Mouse (Mus musculus) spleen, adult 12 weeks (tissue): ENCODE data around the gene Cabin1.

Experiments used
- DNase-seq: peaks from one replicate; pipeline ENCODE4 v3.0.0; 2022; ENCODE audit warnings: low spot score

Cabin1 gene

DNA sequence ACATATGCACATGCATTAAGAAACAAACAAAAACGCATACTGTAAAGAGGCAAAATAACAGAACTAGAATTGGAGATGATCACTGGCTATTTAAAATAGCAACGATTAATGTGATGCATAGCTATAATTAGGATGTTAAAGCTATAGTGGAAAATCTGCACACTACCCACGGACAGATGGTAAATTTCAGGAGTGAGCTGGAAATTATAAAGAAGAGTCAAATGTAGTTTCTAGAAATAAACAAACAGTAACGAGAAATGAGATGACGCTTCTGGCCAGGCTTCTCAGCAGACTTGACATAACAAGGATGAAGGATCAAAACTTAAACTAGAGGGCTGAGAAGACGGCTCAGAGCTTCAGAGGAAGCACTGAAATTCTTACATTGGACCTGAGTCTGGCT lies 62.9 kb downstream of the Cabin1 start:
- DNase-seq: no peak

DNA sequence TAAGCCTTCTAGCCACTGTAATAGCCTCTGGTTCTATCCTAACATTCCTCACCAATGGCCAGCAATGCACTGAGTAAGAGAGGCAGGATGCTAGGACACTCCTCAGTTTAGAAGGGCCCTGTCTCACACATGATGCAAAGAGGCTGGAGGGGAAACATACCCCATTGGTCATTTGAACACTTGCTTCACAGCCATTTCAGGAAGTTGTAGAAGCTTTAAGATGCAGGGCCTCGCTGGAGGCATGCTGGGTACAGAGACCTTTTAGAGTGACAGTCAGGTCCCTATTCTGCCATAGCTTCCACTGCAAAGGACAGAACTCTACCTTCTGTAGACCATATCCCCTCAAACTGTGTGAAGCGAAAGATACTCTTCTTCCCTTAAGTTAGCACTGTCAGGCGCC lies 66.4 kb downstream of the Cabin1 start:
- no peak for DNase-seq

DNA sequence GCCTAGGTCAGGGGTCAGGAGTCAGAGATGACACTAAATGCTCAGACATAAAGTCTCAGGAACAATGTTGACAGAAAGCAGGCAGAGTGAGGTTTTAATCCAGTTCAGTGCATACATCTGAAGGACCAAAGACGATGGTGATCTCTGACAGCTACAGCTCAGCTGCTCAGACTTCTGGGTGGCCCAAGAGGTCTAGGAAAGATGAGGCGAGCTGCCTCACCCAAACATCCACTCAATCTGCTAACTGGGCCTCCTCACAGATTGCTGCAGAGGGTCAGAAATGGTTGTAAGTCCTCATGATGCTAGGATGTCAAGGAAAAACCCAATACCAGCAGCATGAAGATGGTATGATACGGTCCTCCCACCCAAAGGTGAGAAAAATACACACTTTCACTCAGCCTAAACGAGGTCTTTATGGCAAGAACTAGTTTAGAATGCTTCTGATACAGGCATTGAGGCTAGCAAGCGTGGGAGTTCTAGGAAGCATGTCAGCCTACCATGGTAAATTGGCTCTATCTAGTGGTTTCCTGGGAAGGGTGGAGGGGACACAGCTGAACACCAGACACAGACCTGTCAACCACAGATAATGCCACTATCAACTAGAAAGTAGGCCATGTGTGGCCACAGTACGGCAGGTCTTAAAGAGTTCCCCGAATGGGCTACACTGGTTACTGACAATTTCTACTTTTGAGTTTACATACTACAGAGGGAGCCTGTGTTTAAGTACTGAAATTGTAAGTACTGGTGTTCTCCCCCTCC lies 67.4 kb downstream of the Cabin1 start:
- peak; percentile 42 for DNase-seq

DNA sequence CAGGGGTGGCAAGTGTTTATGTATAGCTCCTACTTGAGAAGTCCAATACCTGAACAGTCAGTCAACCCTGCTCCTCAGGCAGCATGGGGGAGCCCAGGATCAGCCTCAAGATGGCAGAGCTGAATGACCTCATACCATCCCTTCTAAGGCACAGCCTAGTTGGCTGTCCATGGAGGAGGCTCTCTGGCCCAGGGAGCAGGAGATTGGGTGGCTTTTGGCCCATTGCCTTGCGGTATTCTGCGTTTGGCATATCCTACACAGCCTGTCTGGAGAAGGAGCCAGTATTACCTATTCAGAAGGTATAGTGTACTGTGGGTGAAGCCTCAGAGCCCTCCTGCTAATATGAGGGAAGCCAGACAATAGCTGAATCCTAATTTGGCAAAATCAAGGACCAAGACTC lies 68.6 kb downstream of the Cabin1 start:
- DNase-seq: no peak

DNA sequence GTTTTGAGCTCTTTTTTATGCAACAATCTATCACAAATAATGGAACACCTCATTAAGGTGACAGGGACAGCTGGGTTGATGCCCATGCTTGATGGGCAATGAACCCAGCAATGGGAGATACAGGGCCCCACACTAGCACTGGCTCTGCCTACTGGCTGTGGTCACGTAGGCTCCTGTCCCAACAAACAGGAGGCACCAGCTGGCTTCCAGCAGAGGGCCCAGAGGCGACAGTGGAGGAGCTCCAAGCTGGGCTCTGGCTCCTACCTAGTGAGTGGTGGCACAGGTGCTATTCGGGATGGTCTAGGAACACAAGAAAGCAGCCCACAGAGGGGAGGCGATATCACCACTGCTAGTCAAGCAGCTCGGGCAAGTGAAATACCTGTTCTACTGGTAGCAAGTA lies 69.1 kb downstream of the Cabin1 start:
- no peak for DNase-seq

DNA sequence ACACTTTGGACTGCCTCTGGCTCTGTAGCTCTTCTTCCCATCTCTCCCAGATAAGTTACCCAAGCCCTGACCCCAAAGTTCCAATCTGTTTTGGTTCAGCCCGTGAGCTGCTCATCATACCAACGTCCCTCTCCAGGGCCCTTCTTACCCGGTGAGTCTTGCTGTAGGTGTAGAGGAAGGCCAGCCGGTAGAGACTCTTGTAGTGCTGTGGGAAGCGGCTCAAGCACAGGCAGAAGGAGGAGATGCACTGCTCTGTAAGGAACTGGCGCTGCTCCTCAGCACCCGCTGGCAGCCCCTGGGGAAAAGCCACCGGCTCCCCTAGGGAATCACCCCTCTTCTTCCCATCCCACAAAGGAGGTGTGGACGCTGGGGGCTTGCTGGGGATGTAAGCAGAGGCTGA lies 69.6 kb downstream of the Cabin1 start:
- DNase-seq: no peak

DNA sequence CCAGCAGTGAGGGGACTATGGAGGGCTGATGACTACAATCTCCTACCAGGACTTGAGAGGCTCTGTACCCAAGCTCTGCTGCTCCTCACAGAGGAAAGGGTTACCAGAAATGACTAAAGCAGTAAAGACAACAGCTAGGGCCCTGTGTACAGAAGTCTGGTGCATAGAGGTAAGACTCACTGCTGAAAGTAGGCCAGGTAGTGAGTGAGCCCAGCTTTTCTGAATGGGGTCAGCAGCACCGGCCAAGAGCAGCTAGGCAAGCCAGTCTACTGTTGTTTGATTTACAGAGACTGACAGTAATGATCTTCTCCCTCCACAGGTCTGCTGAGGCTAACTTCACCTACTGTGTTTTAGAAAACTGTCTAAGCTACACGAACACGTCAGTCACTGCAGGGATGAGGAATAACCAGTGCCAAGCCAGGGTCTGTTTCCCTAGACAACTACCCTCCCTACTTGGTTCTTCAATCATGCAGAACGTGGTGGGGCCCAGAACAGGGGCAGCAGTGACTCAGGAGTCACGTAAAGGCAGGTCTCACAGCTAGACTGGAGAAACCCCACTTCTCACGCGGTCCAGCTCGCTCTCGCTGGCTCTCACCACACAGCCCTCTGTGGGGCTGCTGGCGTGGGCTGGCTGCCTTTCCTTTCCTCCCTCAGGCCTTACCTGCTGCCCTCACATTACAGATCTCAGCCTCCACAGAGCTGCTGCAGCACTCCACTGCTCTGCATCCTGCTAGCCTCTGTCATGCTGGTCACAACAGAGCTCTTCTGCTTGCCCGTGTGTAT lies 70.5 kb downstream of the Cabin1 start:
- DNase-seq: no peak

DNA sequence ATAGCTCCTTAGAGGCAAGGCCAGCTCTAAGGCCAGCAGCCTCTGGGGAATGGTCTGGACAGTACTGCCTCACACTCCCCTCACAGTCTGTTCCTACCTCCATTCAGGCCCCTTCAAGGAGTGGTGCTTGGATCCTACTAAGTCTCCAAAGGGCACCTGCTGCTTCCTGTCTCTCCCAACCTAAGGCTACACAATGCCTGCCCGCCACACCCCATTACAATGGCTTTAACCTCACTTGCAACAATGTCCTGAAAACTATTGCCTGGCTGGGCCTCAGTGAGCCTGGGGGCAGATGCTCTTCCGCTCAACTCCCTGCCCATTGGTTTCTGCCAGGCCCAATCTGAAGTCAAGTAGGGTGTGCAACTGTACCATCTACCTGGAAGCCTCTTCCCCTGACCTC lies 75.5 kb downstream of the Cabin1 start:
- DNase-seq: no peak

DNA sequence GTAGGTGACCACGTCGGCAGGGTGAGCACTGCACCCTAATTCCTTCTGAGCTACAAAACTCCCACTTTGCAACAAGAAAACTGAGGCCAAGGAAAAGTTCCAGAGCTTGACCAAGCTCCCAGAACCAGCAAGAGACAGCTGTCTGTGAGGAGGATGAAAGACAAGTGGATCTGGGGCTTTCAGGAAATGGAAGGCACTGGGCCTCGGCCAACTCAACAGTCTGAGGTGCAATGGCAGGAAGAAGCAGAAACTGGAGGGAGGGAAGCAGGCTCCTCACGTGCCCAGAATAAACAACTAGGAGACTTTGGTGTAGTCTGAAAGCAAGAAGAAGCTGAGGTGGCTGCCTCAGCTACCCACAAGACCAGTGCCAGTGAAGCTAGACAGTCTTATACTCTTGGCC lies 77.4 kb downstream of the Cabin1 start:
- DNase-seq: no peak

DNA sequence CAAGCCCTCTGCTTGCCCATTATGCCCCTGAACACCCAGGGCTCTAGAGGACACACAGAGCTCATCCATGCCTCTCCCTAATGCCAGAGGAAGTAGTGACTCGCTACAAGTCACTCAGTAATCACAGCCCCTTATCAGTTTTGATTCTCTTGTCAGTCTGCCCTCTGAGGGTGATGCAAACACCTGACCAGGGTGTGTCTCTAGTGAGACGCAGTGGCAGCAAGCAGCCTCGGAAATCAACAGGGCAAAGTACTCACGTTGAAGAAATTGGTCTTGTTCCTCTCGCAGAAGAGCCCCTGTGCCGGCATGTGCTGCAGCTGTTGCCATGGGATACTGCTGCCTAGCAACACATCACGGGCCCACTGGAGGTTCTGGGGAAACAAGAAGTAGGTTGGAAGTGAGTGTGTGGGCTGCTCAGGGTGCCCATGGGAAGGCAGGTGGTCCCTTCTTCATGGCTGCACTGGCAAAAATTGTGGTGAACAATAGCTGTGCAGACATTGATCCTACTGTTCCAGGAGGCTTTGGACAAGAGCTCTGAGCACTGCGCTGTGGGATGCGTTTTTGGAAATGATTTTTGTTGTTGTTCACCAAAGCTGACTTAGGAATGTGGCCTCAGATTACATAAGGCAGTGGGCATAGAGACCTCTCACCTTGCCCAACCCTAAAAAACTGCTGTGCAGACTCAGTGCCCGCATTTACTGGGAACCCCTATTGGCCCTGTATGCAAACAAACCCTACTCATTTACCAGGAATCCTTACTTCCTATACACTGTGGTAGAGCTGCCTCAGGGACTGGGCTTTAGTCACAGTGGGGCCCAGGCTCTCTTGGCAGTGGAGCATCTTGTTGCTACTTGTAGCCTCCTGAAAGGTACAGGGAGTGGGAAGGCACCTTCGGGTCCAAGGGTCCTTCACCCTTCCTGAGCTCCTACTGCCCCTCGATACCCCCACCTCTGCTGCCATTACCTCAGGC lies 79.8 kb downstream of the Cabin1 start:
- DNase-seq: no peak

DNA sequence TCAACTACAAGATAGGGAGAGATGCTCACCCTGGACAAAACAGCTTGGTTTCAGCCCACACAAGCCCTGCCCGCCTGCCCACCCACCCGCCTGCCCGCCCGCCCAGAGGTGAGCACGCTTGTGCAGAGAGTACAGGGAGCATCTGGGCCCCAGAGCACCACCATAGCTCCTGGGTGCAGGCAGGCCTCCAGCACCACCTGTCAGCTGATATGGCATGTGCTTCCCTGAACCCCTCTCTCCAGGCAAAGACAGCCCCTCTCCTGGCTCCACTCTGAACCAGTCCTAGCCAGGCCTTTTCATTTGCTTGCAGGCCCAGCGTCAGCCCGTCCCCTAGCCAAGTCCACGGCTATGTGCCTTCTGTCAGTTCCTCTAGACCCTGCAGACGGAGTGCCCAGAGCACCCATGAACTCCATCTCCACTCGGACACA lies 83.6 kb downstream of the Cabin1 start:
- no peak for DNase-seq

DNA sequence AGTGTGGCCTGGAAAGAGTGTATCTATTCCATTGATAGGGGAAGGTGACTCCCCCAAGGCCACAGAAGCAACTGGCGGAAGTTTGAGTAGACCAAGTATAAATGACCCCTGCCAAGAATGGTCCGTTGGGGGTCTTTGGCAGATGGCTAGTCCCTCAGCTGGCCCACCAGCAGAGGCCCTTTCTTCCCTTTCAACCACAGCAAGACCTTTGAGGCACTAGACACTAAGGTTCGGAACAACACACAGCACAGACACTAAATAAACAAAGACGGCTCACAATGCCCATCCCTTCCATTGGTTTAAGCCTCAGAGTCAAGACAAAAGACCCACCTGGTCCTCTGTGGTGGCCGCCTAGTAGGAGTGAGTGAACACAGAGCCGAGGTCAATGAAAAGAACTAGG lies 84.9 kb downstream of the Cabin1 start:
- DNase-seq: no peak

DNA sequence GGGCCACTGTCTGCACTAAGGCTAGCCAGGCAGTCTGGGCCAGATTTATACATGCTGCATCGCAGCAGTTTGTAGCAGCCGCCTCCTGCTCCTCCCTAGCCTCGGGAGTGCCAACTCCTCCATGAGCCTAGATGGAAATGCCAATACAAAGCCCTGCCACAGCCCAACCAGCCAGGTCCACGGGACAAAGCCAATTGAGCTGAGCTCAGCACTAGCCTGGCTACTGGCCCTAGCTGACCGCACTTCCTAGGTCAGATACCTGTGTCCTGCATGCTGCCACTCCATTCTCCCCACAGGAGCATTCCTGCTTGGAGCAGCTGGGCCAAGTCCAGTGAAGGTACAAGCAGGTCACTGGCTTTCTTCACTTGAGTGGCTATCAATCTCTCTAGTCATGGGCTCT lies 86.2 kb downstream of the Cabin1 start:
- no peak for DNase-seq

DNA sequence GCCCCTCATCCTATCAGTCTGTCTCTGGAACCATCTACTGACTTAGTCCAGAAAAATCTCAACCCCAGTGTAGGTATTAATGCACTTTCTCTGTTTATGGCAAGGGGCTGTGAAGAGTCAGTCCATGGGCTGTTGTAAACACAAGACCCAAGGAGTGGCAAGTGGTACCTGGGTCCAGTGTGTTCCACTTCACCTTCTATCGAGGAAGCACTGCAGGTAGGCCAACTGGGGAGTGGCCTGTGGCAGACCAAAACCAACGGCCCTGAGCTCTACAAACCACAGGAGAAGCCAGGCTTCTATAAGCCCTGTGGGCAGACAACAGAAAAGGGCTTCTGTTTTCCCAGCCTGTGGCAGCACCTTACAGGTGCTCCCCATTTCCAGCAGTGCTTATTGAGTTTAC lies 86.6 kb downstream of the Cabin1 start:
- DNase-seq: no peak

DNA sequence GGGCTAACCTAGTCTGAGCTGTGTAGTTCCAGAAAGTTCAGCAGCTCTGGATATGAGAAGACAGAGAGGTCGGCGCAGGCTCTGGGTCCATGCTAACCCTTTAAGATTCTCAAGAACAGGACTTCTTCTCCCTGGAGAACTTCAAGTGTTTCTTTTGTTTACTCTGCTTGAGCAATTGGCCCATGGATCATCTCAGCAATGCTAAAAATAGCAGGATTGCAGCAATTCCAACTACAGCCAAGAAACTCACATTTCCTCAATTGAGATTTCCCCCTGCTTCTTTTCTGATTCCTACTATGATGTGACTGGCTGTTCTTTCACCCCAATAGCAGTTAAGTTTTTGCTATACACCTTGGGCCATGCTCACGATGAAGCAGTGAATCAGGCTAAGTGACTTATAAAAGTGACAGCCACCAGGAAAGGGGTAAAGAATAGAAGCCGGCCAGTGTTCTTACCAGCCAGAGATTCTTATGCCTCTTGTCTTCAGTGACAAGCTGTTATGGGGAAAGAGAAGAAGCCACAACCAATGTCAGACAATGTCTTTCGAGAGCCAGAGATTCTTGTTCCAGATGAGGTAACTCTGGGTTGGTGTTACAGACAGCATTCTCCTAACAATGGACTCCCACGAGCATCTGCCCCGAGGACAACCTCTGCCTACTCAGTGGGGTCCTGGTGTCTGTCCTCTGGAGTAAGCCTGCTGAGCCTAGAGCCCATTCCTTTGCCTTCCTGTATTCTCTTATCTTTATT lies 87.1 kb downstream of the Cabin1 start:
- DNase-seq: no peak

DNA sequence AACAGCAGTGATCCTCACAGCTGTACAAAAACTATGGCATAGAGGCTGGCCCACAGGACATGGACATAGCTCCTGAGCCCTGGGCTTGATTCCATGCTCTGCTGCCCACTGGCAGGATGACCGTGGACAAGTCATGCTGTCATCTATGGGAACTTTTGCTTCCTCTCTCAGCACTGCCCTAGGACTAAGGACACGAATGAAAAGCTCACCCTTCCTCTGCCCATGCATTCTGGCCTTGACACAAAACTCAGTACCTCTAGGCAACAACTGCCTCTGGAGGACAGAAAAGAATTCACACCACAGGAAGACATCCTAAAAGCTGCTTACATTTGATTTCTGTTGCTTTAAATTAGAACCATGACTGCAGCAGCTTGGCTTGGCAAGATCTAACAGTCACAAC lies 87.9 kb downstream of the Cabin1 start:
- DNase-seq: no peak

DNA sequence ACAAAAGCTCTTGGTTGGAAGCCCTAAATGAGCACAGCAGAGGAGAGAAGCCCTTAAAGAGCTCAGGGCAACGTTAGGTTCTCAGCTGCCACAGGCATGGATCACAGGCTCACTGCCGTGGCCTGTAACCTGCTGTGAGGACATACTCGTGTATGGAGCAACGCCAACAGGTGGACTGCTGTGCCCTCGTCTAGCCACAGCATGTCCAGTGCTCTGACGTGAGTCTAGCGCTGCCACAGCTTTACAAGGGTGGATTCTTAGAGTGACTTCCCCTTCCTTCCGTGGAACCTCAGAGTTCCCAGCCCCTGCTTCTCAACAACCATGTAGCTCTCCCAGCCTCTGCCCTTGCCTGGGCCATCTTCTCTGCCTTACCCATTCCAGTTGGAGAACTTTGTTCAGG lies 88.5 kb downstream of the Cabin1 start:
- no peak for DNase-seq

DNA sequence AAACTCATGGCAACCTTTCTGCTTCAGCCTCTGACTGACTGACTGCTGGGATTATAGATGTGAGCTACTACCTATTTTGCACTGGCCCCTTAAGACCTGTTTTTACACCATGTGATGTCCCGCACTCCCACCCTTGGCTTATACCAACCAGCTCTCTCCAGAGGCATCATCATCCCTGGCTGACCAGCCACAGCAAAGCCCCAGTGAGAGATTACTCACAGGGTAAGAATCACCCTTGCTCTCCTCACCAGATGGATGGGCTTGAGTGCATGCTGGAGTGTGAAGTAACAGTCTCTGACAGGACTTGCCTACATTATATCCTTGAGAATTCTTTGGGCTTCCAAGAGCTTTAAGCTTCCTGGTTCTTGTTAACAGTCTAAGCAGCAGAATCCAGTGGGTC lies 94.2 kb downstream of the Cabin1 start:
- DNase-seq: no peak

DNA sequence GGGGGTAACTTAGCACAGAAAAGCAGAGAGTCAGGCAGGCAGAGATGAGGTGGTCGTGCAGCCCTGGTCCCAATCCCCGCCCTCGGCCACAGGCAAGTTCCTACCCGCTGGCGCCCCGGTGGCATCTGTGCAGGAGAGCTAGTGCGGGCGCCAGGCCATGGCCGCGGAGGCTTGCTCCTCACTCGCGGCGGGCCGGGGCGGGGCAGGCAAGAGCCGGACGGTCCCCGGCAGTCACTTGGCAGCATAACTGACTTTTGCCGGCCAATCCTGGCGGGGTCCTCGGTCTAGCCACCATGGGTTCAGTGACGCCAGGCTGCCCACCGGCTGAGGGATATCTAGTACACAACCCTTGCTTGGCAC lies 96.2 kb downstream of the Cabin1 start:
- peak; percentile 61 for DNase-seq

DNA sequence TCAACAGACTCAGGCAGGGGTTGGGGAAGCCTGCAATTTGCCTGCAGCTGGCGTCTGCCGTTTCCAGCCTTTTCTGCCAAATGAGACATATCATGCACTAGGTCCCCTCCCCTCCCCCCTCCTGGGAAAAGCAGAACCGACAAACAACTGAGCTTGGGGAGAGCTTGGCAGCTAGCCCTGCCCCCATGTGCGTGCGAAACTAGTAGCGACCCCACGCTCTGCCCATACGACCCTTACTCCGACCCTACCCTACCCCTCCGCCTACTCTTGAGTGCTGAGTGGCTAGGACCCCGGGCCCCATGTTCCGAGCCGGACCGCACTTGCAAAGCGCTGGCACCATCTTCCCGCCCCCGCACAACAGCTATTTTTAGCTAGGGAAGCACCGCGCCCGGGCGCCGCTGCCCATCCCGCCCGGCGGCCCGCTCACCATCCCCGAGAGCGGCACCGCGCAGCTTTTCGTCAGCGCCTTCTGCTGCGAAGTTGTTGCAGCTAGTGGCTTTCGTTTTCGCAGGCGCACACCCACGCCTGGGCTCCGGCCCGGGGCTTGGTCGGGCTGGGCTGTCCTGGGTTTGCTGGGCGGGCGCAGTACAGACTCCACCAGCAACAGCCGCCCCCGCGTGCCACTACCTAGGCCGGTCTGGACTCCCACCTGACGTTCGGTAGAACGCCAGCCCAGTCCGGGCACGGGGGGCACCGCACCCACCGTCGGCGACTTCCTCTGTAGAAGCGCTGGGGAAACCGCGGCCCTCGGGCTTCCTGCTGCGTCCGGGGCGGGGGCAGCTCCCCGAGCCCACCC lies 96.8 kb downstream of the Cabin1 start:
- DNase-seq: peak; percentile 54

DNA sequence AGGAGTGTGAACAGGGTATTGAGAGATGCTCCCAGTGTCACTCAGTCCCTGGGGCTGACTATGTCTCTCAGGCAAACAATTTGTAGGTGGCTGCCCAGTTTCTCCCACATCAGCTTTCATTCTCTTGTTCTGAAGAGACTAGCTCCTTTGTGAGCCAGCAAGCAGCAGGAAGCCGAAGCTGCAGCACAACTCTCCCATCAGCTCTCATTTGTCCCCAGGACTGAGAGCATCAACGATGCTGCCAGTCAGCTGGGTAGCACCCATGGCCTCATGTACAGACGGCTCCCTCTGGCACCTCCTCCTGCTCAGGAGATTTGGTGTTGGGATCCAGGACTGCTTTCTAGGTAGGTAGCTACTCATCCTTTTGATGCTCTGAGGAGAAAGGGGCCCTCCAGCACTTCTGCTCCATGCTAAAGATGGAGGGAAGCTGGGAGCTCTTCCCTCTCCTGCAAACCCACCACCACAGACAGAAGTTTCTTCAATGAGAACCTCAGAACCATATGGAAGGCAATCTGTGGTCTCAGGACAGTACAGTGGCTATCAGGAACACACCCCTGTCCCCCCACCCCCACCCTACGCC lies 97.6 kb downstream of the Cabin1 start:
- DNase-seq: no peak
